Mouse (Mus musculus) forebrain, postnatal 0 days (tissue): ENCODE measurements at regions not wholly inside any gene's neighbourhood (a gene's known extent, or its start where the extent isn't known, plus 50 kb on each side); places are given as distances from the start of the nearest gene placed in this dataset.

ENCODE experiments used
- ATAC-seq: fragments of 200-750 bp; cut with Nextera tagmentation; 2 replicates; pipeline ENCODE4 v1.8.0; 2017; ENCODE audit warnings: mild to moderate bottlenecking, moderate library complexity
- DNase-seq: peaks from one replicate; pipeline ENCODE4 v3.0.0-alpha.2; 2015
- H3K27ac ChIP-seq: fragments of 300-500 bp; sonication (generic); 2 replicates; pipeline ENCODE4 v1.5.1; 2014; ENCODE audit warnings: low read depth, mild to moderate bottlenecking, antibody characterized with exemption, low read length, moderate library complexity, mixed read lengths
- H3K27me3 ChIP-seq: fragments of 300-500 bp; sonication (generic); 2 replicates; pipeline ENCODE4 v1.6.1; 2014; ENCODE audit warnings: mild to moderate bottlenecking, low read length, mixed read lengths; ENCODE audit not compliant: insufficient read depth
- H3K36me3 ChIP-seq: fragments of 300-500 bp; sonication (generic); 2 replicates; pipeline ENCODE4 v1.6.1; 2014; ENCODE audit warnings: mild to moderate bottlenecking, moderate library complexity; ENCODE audit not compliant: insufficient read depth
- H3K4me1 ChIP-seq: fragments of 300-500 bp; sonication (generic); 2 replicates; pipeline ENCODE4 v1.6.1; 2014; ENCODE audit warnings: antibody characterized with exemption; ENCODE audit not compliant: insufficient read depth
- H3K4me2 ChIP-seq: fragments of 300-500 bp; sonication (generic); 2 replicates; pipeline ENCODE4 v1.6.1; 2014; ENCODE audit warnings: low read depth, mild to moderate bottlenecking, moderate library complexity
- H3K4me3 ChIP-seq: fragments of 300-500 bp; sonication (generic); 2 replicates; pipeline ENCODE4 v1.5.1; 2014; ENCODE audit warnings: low read depth, low read length, mixed read lengths
- H3K9ac ChIP-seq: fragments of 300-500 bp; sonication (generic); 2 replicates; pipeline ENCODE4 v1.6.1; 2014; ENCODE audit warnings: mild to moderate bottlenecking
- H3K9me3 ChIP-seq: fragments of 300-500 bp; sonication (generic); 2 replicates; pipeline ENCODE4 v1.6.1; 2016; ENCODE audit warnings: low read length
- CTCF ChIP-seq: sonication (generic); IDR thresholded peaks from 2 replicates; pipeline ENCODE4 v1.5.1; 2016; ENCODE audit warnings: antibody characterized with exemption, control low read depth, low read depth
- WGBS: fragments of 180-500 bp; shearing (Covaris S2); extraction: QIAGEN DNeasy Blood & Tissue Kit; methylation state at CpG from one replicate; pipeline ENCODE4 v1.1.7; 2014; 5-methylcytosine and 5-hydroxymethylcytosine counted together

DNA sequence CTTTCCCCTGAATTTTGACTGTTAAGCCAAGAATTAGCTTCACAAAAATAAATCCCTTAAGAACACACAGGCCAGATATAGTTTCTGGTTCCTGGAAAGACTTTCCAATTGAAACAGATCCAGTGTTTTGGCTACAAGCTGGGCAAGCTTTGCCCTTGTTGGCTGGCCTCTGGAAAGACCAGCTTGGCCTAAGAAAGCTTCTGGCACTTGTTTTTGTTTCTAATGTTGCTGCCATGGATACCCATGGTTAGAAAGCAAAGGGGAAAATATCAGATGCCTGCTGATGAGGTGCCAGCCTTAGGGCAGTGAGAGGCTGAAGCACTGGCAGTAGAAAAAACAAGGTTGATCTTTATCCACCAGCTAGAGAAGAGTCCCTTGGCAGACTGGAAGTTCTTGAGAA, 228.2 kb downstream of the Klhl13 start:
- H3K27ac ChIP-seq = no peak overlapping the region

DNA sequence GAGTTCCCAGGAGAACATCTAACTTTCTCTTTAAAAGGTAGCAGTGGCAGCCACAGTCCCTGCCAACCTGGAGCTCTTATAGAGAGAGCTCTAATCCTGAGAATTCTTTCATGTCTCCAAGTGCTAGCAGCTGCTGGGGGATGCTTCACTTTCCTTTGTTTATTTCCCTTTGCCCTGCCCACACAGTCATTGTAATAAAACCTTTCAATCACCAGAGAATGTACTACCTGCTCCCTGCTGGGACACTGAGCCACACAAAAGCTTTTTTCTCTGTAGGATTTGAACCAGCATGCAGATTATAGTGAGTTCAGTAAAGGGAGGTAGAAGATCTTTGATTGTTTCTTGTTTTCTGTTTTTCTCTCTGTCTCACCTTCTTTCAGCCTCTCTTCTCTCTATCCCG, 269.0 kb downstream of the Klhl13 start:
- ATAC-seq = no peak
- H3K9ac ChIP-seq = no peak overlapping the region
- H3K27ac ChIP-seq = no peak overlapping the region
- H3K9me3 ChIP-seq = no peaks in the 10 kb centered on the region
- WGBS = 33% methylated on average over 1 of the region's 1 CpGs
- no peak for DNase-seq
- no peak overlapping the region for H3K4me2 ChIP-seq
- H3K4me1 ChIP-seq = no peaks in the 10 kb centered on the region
- H3K4me3 ChIP-seq = no peak overlapping the region
- TF ChIP-seq CTCF = no peak
- no peaks in the 10 kb centered on the region for H3K27me3 ChIP-seq
- H3K36me3 ChIP-seq = no peaks in the 10 kb centered on the region

More for the DNA sequence above, 228.2 kb downstream of the Klhl13 start:
- DNase-seq = peak; percentile 1
- Histone ChIP-seq H3K9ac (no peak overlapping the region), H3K4me1 (no peaks in the 10 kb centered on the region), H3K9me3 (no peaks in the 10 kb centered on the region), H3K4me3 (no peak overlapping the region), H3K27me3 (no peaks in the 10 kb centered on the region), H3K36me3 (no peaks in the 10 kb centered on the region), H3K4me2 (no peak overlapping the region)
- TF ChIP-seq CTCF = no peak
- ATAC-seq = no peak

DNA sequence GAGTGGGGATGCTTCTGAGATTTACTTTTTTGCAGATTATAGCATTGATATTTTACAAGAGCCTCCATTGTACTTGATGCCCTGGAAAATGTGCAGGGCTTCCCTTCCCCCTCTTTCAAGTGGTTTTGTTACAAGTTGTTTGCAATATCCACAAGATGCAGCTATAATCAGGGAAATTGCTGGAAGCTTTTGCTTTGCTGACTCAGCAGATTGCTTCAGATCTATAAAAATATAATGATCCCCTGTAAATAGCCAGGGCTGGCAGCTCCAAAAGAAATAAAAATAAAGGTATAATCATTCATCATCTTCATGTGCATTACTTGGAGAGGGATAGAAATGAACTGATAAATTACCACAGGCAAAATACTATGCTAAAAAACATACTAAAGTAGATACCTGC, 272.1 kb downstream of the Klhl13 start:
- Histone ChIP-seq H3K27me3 (no peaks in the 10 kb centered on the region), H3K9me3 (no peaks in the 10 kb centered on the region), H3K9ac (no peak overlapping the region), H3K4me2 (no peak overlapping the region), H3K27ac (no peak overlapping the region), H3K4me3 (no peak overlapping the region), H3K4me1 (no peaks in the 10 kb centered on the region), H3K36me3 (no peaks in the 10 kb centered on the region)
- ATAC-seq = no peak
- no peak for DNase-seq
- no peak for TF ChIP-seq CTCF

DNA sequence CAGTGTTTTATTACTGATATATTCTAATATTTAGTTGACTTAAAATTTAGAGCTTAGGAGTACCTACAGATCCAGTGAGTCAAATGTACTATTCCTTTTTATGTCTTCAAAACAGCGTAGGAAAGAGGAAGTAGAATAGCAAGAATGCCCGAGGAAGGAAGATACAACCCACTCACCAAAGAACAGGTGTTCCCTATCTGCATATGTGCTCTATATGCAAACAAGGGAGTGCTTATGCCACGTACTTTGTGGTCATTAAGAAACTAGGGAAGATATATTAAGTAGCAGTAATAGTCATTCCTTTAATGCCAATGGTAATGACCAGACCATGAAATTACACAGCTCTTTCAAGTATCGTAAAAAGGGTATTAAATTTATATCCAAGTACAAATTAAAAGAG, 298.4 kb downstream of the Klhl13 start:
- no peak for ATAC-seq

DNA sequence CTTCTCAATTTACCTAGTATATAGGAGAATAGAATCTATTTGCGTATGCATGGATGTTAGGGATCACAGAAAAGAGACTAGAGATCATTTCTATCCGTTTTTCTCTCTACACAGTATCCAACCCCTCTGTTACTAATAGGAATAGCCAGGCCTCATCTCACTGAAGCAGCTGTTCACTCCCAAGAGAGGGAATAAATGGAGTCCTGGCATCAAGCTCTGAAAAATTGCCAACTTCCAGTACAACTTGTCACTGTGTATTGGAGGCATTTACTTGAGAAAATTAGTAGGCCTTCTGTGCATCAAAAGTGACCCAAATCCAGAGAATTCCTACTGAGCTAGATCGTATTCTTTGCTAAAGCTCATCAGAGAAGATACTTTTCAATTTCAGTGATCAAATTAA, 337.3 kb downstream of the Klhl13 start:
- no peak overlapping the region for H3K4me3 ChIP-seq
- TF ChIP-seq CTCF = no peak
- H3K9ac ChIP-seq = no peak overlapping the region
- DNase-seq (peak; percentile 46), ATAC-seq (peak; percentile 32; the same call in 1 of the 2 replicates)
- no peak overlapping the region for H3K27ac ChIP-seq
- H3K9me3 ChIP-seq = no peaks in the 10 kb centered on the region
- no peaks in the 10 kb centered on the region for H3K4me1 ChIP-seq
- WGBS = 47% methylated on average over 3 of the region's 3 CpGs
- H3K4me2 ChIP-seq = no peak overlapping the region
- H3K27me3 ChIP-seq = no peaks in the 10 kb centered on the region
- no peaks in the 10 kb centered on the region for H3K36me3 ChIP-seq

More for the DNA sequence above, 298.4 kb downstream of the Klhl13 start:
- no peaks in the 10 kb centered on the region for H3K4me1 ChIP-seq
- no peaks in the 10 kb centered on the region for H3K27me3 ChIP-seq
- no peak for TF ChIP-seq CTCF
- WGBS = 87% methylated on average over 4 of the region's 4 CpGs
- no peak overlapping the region for H3K9ac ChIP-seq
- no peaks in the 10 kb centered on the region for H3K36me3 ChIP-seq
- no peak for DNase-seq
- H3K4me3 ChIP-seq = no peak overlapping the region
- no peak overlapping the region for H3K4me2 ChIP-seq
- H3K9me3 ChIP-seq = no peaks in the 10 kb centered on the region
- no peak overlapping the region for H3K27ac ChIP-seq

DNA sequence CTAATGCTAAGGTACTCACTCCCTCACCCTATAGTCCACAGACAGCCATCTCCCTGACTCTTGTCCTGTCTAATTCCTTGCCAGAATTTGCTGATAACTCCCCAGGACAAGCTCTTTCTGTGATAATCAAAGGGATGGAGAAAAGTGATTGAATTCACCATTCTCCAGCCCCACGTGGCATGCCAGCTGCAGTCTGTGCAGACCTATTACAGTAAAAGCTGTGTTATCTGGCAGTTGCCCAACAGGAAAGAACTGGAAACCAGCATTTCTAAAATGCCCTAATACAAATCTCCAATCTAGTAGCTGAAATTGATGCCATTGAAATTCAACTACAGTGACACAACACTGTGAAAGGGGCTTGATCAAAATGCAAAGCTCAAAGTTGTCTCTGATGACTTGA, 349.3 kb downstream of the Klhl13 start:
- H3K4me3 ChIP-seq = no peak overlapping the region
- DNase-seq = peak; percentile 64
- TF ChIP-seq CTCF = no peak
- peak; percentile 85 for ATAC-seq
- H3K9me3 ChIP-seq = no peaks in the 10 kb centered on the region
- H3K27ac ChIP-seq = no peak overlapping the region
- no peak overlapping the region for H3K9ac ChIP-seq
- H3K4me1 ChIP-seq = no peaks in the 10 kb centered on the region
- no peaks in the 10 kb centered on the region for H3K27me3 ChIP-seq
- no peaks in the 10 kb centered on the region for H3K36me3 ChIP-seq
- WGBS = 39% methylated on average over 1 of the region's 1 CpGs
- H3K4me2 ChIP-seq = no peak overlapping the region

DNA sequence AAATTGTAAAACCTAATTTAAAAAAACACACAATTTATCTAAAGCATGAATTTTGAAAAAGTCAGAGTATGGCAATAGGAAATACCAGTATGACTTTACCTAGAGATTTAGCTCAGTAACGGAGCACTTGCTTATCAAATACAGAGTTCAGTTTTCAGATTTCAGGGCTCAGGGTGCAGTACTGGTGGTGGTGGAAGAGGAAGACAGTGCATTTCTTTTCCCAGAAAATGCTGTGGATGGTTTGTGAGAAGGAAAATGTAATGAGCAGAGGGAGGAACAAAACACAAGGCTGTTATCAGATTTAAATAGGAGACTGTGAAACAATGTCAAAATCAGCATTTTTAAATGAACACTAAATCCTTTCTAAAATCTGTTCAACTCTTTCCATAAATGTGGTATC, 349.8 kb downstream of the Klhl13 start:
- DNase-seq = no peak
- WGBS = 85% methylated on average over 1 of the region's 1 CpGs
- no peaks in the 10 kb centered on the region for H3K27me3 ChIP-seq
- no peaks in the 10 kb centered on the region for H3K4me1 ChIP-seq
- no peak overlapping the region for H3K4me2 ChIP-seq
- H3K27ac ChIP-seq = no peak overlapping the region
- TF ChIP-seq CTCF = no peak
- peak; percentile 47; the same call in 1 of the 2 replicates for ATAC-seq
- H3K9ac ChIP-seq = no peak overlapping the region
- no peak overlapping the region for H3K4me3 ChIP-seq
- no peaks in the 10 kb centered on the region for H3K9me3 ChIP-seq
- no peaks in the 10 kb centered on the region for H3K36me3 ChIP-seq
